Mouse (Mus musculus): Measurements from ENCODE around the gene Ssxb10.
A peak's percentile ranks its signal among the peaks of the same experiment; 100 is the strongest.
"Not testable (repeated sequence)": the region's sequence is repeated elsewhere in the genome, so short reads cannot be mapped to it uniquely, and the experiment has no call there.

Ssxb10 gene

GRCm38 (mm10) chrX:8327124-8327523 is at the start of gene Ssxb10:
Gene Ssxb10, plus strand, starts transcription at chrX:8327424.
- no peak for DNase-seq (ENCODE audit: low spot score in 2 of 2)

- DNase-seq (ENCODE audit: low spot score in 2 of 2): no peak
These were observed 38.6 kb upstream of the Ssxb10 start for GRCm38 (mm10) chrX:8288621-8289020.

GRCm38 (mm10) chrX:8309302-8309701 is 17.9 kb upstream of the Ssxb10 start:
- DNase-seq (ENCODE audit: low spot score in 2 of 2): no peak

GRCm38 (mm10) chrX:8314905-8315304 is 12.3 kb upstream of the Ssxb10 start:
- peak in 1 of 2 experiments; percentile 25 for DNase-seq (ENCODE audit: low spot score in 2 of 2)

GRCm38 (mm10) chrX:8366678-8367077 is 39.5 kb downstream of the Ssxb10 start, which contains the start of gene Ssxb9:
Gene Ssxb9, plus strand, starts transcription at chrX:8366978.
- DNase-seq (ENCODE audit: low spot score in 2 of 2): not testable (repeated sequence)
